Mouse (Mus musculus) midbrain, embryonic 14.5 days (tissue): ENCODE data around the gene Ddx3x. TPM values are rescaled to one million over a fixed set of nuclear protein-coding genes. Genes with fewer than 3 reads are reported as not detected.

Experiments used
- ATAC-seq: fragments of 200-750 bp; cut with Nextera tagmentation; 2 replicates; pipeline ENCODE4 v1.8.0; 2017; ENCODE audit warnings: moderate number of reproducible peaks, moderate library complexity; ENCODE audit not compliant: low FRiP score, low TSS enrichment
- DNase-seq: peaks from one replicate; pipeline ENCODE4 v3.0.0-alpha.2; 2015
- H3K27ac ChIP-seq: fragments of 300-500 bp; sonication (generic); replicated peaks from 2 replicates; pipeline ENCODE4 v1.5.1; 2014; ENCODE audit warnings: mild to moderate bottlenecking, low read depth, low read length, moderate library complexity
- H3K27me3 ChIP-seq: fragments of 300-500 bp; sonication (generic); 2 replicates; pipeline ENCODE4 v1.6.1; 2014; ENCODE audit warnings: low read length, control low read depth, mixed read lengths; ENCODE audit not compliant: control insufficient read depth, insufficient read depth
- H3K36me3 ChIP-seq: fragments of 300-500 bp; sonication (generic); 2 replicates; pipeline ENCODE4 v1.6.1; 2014; ENCODE audit warnings: low read length, control low read depth; ENCODE audit not compliant: control insufficient read depth, insufficient read depth
- H3K4me1 ChIP-seq: fragments of 300-500 bp; sonication (generic); 2 replicates; pipeline ENCODE4 v1.6.1; 2014; ENCODE audit warnings: mild to moderate bottlenecking, antibody characterized with exemption, low read length, control low read depth; ENCODE audit not compliant: control insufficient read depth, insufficient read depth
- H3K4me2 ChIP-seq: fragments of 300-500 bp; sonication (generic); 2 replicates; pipeline ENCODE4 v1.6.1; 2014; ENCODE audit warnings: mild to moderate bottlenecking, low read length, moderate library complexity
- H3K4me3 ChIP-seq: fragments of 300-500 bp; sonication (generic); replicated peaks from 2 replicates; pipeline ENCODE4 v1.5.1; 2014; ENCODE audit warnings: low read depth, low read length
- H3K9ac ChIP-seq: fragments of 300-500 bp; sonication (generic); replicated peaks from 2 replicates; pipeline ENCODE4 v1.6.1; 2014; ENCODE audit warnings: mild to moderate bottlenecking, low read length, moderate library complexity
- H3K9me3 ChIP-seq: fragments of 300-500 bp; sonication (generic); 2 replicates; pipeline ENCODE4 v1.6.1; 2016; ENCODE audit warnings: low read length, control low read depth, mixed read lengths; ENCODE audit not compliant: control insufficient read depth
- WGBS: fragments of 180-500 bp; shearing (Covaris S2); extraction: QIAGEN DNeasy Blood & Tissue Kit; methylation state at CpG from one replicate; pipeline ENCODE4 v1.1.7; 2014; 5-methylcytosine and 5-hydroxymethylcytosine counted together
- polyA plus RNA-seq: library from polyadenylated mRNA; unstranded; fragments of >200 nt; fragmentation: Nextera tagmentation; extraction: Ambion mirVana; gene quantifications from 2 replicates; pipeline ENCODE4 v1.2.1, GENCODE M21; 2014

Ddx3x gene
- polyA plus RNA-seq, 1 experiment from 2014 or later = 142 TPM

DNA sequence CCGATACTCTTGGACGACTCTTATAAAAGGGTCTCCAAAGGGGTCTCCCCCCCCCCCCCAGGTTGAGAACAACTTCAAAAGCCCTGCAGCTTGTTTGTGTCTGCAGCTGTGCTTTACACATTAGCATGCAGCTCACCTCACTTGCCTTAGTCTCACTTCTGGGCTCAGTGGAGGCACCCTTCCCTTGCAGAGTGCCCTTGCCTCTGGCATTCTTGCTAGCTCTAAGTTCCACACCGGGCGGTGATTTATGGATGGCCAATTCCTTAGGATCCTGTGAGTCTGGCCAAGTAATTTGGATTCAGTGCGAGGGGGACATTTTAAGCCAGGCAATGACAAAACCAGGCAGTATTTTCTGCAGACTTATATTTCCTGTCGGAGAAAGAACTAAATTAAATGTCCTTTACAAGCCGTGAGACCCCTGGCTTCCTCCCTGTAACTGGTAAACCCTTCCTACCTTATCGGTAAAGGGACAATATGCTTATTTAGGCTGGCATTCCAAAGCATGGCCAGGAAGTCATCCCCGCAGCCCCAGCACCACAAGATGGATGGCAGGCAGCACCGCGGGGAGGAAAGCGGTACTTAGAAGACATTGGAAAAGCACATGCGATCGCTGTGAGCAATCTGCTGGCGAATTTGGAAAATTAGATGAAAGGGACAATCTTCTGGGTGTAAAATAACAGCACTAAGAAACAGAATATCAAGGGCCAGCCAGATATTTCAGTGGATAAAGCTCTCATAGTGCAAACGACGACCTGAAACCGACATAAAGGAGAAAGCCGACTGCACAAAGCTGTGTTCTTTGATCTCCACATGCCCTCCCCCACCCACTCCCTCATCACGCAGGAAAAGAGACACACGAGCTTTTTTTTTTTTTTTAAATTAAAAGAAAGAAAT, 39.1 kb upstream of the Ddx3x start:
- H3K4me2 ChIP-seq = peak overlapping the region; percentile 63
- ATAC-seq (0 out of 2 replicates have a peak, but pooled peaks have one; percentile 21), DNase-seq (peak; percentile 66)
- peaks cover 4% of the 10 kb centered on the region; the same call in 1 of the 2 replicates for H3K4me1 ChIP-seq
- peak overlapping the region; percentile 61 for H3K9ac ChIP-seq
- 16% methylated on average over 21 of the region's 21 CpGs for WGBS
- H3K36me3 ChIP-seq = no peaks in the 10 kb centered on the region
- peak overlapping the region; percentile 96 for H3K27ac ChIP-seq
- H3K4me3 ChIP-seq = peak overlapping the region; percentile 39
- H3K27me3 ChIP-seq = no peaks in the 10 kb centered on the region
- H3K9me3 ChIP-seq = no peaks in the 10 kb centered on the region

- H3K4me3 ChIP-seq = peak overlapping the region; percentile 39
- DNase-seq (peak; percentile 91), ATAC-seq (peak; percentile 94)
- peak overlapping the region; percentile 96 for H3K27ac ChIP-seq
- H3K4me1 ChIP-seq = 0 out of 2 replicates have a peak, but pooled peaks cover 3% of the 10 kb centered on the region
- no peaks in the 10 kb centered on the region for H3K36me3 ChIP-seq
- peak overlapping the region; percentile 63 for H3K9ac ChIP-seq
- H3K4me2 ChIP-seq = peak overlapping the region; percentile 63
- WGBS = 16% methylated on average over 24 of the region's 24 CpGs
- H3K9me3 ChIP-seq = no peaks in the 10 kb centered on the region
- H3K27me3 ChIP-seq = no peaks in the 10 kb centered on the region
These were observed 38.3 kb upstream of the Ddx3x start for GRCm38 (mm10) chrX:13242320-13243096.

- Histone ChIP-seq H3K27me3 (no peaks in the 10 kb centered on the region), H3K36me3 (no peaks in the 10 kb centered on the region), H3K9ac (peak overlapping the region; percentile 63), H3K4me3 (peak overlapping the region; percentile 39), H3K4me1 (0 out of 2 replicates have a peak, but pooled peaks cover 3% of the 10 kb centered on the region), H3K4me2 (peak overlapping the region; percentile 63), H3K9me3 (no peaks in the 10 kb centered on the region), H3K27ac (peak overlapping the region; percentile 96)
- DNase-seq (peak; percentile 46), ATAC-seq (peak; percentile 66)
- 25% methylated on average over 15 of the region's 15 CpGs for WGBS
These were observed 37.3 kb upstream of the Ddx3x start for GRCm38 (mm10) chrX:13243133-13244123.

GRCm38 (mm10) chrX:13244588-13244987, 36.2 kb upstream of the Ddx3x start:
- no peak overlapping the region for H3K4me2 ChIP-seq
- no peak overlapping the region for H3K9ac ChIP-seq
- H3K27ac ChIP-seq = peak overlapping the region; percentile 96; the same call in 1 of the 2 replicates
- H3K4me3 ChIP-seq = no peak overlapping the region
- no peaks in the 10 kb centered on the region for H3K36me3 ChIP-seq
- H3K9me3 ChIP-seq = no peaks in the 10 kb centered on the region
- DNase-seq (no peak), ATAC-seq (no peak)
- no peaks in the 10 kb centered on the region for H3K27me3 ChIP-seq
- H3K4me1 ChIP-seq = 0 out of 2 replicates have a peak, but pooled peaks cover 3% of the 10 kb centered on the region

GRCm38 (mm10) chrX:13245027-13245426, 35.7 kb upstream of the Ddx3x start:
- ATAC-seq (no peak), DNase-seq (no peak)
- H3K4me3 ChIP-seq = no peak overlapping the region
- peak overlapping the region; percentile 96; the same call in 1 of the 2 replicates for H3K27ac ChIP-seq
- WGBS = 77% methylated on average over 3 of the region's 3 CpGs
- no peak overlapping the region for H3K9ac ChIP-seq
- H3K4me1 ChIP-seq = 0 out of 2 replicates have a peak, but pooled peaks cover 3% of the 10 kb centered on the region
- no peaks in the 10 kb centered on the region for H3K27me3 ChIP-seq
- H3K9me3 ChIP-seq = no peaks in the 10 kb centered on the region
- no peak overlapping the region for H3K4me2 ChIP-seq
- no peaks in the 10 kb centered on the region for H3K36me3 ChIP-seq

GRCm38 (mm10) chrX:13251683-13252082, 29.1 kb upstream of the Ddx3x start:
- Histone ChIP-seq H3K27ac (no peak overlapping the region), H3K27me3 (no peaks in the 10 kb centered on the region), H3K9ac (no peak overlapping the region), H3K4me2 (no peak overlapping the region), H3K4me1 (no peaks in the 10 kb centered on the region), H3K4me3 (no peak overlapping the region), H3K36me3 (no peaks in the 10 kb centered on the region), H3K9me3 (no peaks in the 10 kb centered on the region)
- 80% methylated on average over 4 of the region's 4 CpGs for WGBS
- DNase-seq (no peak), ATAC-seq (no peak)

DNA sequence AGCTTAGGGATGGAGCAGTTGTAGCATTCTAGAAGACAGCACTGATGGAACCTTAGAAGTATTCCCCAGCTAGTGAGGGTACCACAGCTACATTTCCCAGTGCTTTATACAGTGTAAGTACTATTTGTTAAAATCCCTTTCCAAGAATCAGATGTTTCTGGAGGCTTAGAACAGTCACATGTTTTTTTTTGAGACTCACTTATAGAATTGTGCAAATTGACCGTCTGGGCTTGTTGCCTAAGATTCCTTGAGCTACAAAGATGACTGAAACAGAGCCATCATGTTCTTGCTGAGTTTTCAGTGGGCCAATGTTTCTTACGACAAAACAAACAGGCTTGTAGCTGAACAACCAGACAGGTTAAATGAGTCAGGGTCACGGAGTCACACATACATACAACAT, 26.5 kb upstream of the Ddx3x start:
- no peak for DNase-seq
- H3K9ac ChIP-seq = no peak overlapping the region
- H3K4me2 ChIP-seq = no peak overlapping the region
- ATAC-seq = no peak
- no peaks in the 10 kb centered on the region for H3K9me3 ChIP-seq
- H3K27me3 ChIP-seq = no peaks in the 10 kb centered on the region
- H3K4me3 ChIP-seq = no peak overlapping the region
- no peaks in the 10 kb centered on the region for H3K36me3 ChIP-seq
- no peak overlapping the region for H3K27ac ChIP-seq
- 89% methylated on average over 3 of the region's 3 CpGs for WGBS
- H3K4me1 ChIP-seq = no peaks in the 10 kb centered on the region

- H3K36me3 ChIP-seq = no peaks in the 10 kb centered on the region
- H3K4me1 ChIP-seq = no peaks in the 10 kb centered on the region
- no peak overlapping the region for H3K27ac ChIP-seq
- 75% methylated on average over 3 of the region's 3 CpGs for WGBS
- no peak for DNase-seq
- ATAC-seq = no peak
- no peak overlapping the region for H3K9ac ChIP-seq
- H3K9me3 ChIP-seq = no peaks in the 10 kb centered on the region
- H3K4me2 ChIP-seq = no peak overlapping the region
- 0 out of 2 replicates have a peak, but pooled peaks cover 3% of the 10 kb centered on the region for H3K27me3 ChIP-seq
- H3K4me3 ChIP-seq = no peak overlapping the region
These were observed 17.4 kb upstream of the Ddx3x start for GRCm38 (mm10) chrX:13263356-13263755.
